Mouse (Mus musculus): ENCODE data around the gene Abcg2. TPM values are rescaled to one million over a fixed set of nuclear protein-coding genes. Genes with fewer than 3 reads are reported as not detected.

The Abcg2 gene
- 17.8 and 23.1 TPM in 2 replicates for polyA plus RNA-seq (2012; rRNA removed)

DNA sequence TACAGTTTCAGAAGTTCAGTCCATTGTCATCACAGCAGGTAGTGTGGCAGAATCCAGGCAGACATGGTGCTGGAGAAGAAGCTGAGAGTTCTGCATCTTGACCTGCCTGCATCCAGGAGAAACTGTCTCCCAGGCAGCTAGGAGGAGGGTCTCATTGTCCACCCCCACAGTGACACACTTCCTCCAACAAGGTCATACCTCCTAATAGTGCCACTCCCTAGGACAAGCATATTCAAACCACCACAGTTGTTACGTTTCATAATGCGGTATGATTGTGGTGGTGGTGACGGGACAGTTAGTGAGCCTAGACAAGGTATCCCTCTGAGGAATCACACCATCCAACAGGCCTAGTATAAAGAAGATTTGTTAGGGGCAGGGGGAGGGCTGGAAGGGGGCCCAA, at the start of gene Abcg2:
TSS of gene Abcg2 (plus strand) at position 301 of the 400 bp plus-strand sequence.

Other genes with a start within 250 kb of the Abcg2 start
- gene Vmn1r30, start 141.1 kb upstream of the Abcg2 start, polyA plus RNA-seq (2012; rRNA removed), result not detected in 2 replicates
- gene Vmn1r31, start 109.2 kb upstream of the Abcg2 start, polyA plus RNA-seq (2012; rRNA removed), result not detected in 2 replicates
- gene Herc3, start 246.9 kb downstream of the Abcg2 start, polyA plus RNA-seq (2012; rRNA removed), result 62.1 and 63.6 TPM in 2 replicates

Data from central nervous system, embryonic 18 days (tissue).